Mouse (Mus musculus) liver, adult 2 months (tissue): Measurements from ENCODE around the gene Wrap53.

Experiments used
- CTCF ChIP-seq: fragments of 200-500 bp; IDR thresholded peaks from 2 replicates; pipeline ENCODE4 v1.5.1; 2011; ENCODE audit warnings: low read depth, low read length, control low read depth
- POLR2A ChIP-seq: fragments of 200-500 bp; IDR thresholded peaks from 2 replicates; pipeline ENCODE4 v1.6.1; 2011; ENCODE audit warnings: low read length, control low read depth; ENCODE audit not compliant: insufficient read depth; ENCODE audit errors: extremely low read depth

GRCm38 (mm10) chr11:69621571-69622268 is 41.7 kb upstream of the Wrap53 start, which contains the start of gene Sat2:
- TF ChIP-seq CTCF (no peak), POLR2A (no peak)
